In the genomic region with DNA sequence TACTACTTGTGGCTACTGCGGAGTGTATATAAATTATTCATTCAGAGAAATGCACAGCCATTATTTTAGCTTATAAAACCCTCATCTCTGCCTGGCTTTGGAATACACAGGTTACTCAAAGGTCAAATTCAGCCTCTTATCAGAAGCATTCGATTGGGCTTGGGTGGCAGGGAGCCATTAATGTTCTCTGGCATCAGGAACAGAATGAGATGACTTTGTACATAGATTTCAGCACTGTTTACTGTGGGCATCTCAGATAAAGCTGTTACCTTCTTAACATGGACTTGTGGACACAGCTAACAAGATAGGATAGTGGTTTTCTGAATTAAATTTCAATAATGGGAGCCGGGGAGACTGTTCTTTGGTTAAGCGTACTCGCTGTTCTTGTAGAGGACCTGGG, we compare ENCODE assay signal across 31 mouse cellular contexts. TPM values are rescaled to one million over a fixed set of nuclear protein-coding genes. Genes with fewer than 3 reads are reported as not detected.
"Had no signal": no experiment of that assay in that cellular context is flagged by ENCODE, and none has a peak within 500 bp of the region (broad histone marks: within the 10 kb centered on the region; RNA-seq: fewer than 3 reads in every experiment).

No protein-coding gene starts in this region.

RNA-seq across cellular contexts. Expression of a gene that starts 13.3 kb away (rescaled TPM):
- total RNA-seq: common myeloid progenitor, adult 5-6 weeks; forebrain, postnatal 0 days; gastrocnemius, adult 18-20 months; gastrocnemius, adult 2 months; gastrocnemius, adult 8-10 months; gastrocnemius, postnatal 10 days; gastrocnemius, postnatal 14 days; gastrocnemius, postnatal 25 days; gastrocnemius, postnatal 36 days; gastrocnemius, postnatal 4 days; granulocyte monocyte progenitor cell, adult 5-6 weeks; heart, adult 18-20 months; heart, adult 2 months; heart, adult 8-10 months had no signal
- polyA plus RNA-seq: cortical plate, adult 2 months; embryonic facial prominence, embryonic 10.5 days; embryonic facial prominence, embryonic 11.5 days; embryonic facial prominence, embryonic 12.5 days; embryonic facial prominence, embryonic 13.5 days; embryonic facial prominence, embryonic 14.5 days; embryonic facial prominence, embryonic 15.5 days; erythroblast, embryonic 14.5 days; forebrain, embryonic 10.5 days; forebrain, embryonic 11.5 days; forebrain, embryonic 12.5 days; forebrain, embryonic 13.5 days; forebrain, embryonic 14.5 days; forebrain, embryonic 15.5 days; forebrain, embryonic 16.5 days; forebrain, postnatal 0 days; frontal cortex, adult 2 months; gonadal fat pad, adult 2 months; heart, adult 2 months had no signal
